Mouse (Mus musculus) cerebral cortex, adult 2 months (tissue): ENCODE data around the gene Slc39a13.

Experiments used
- whole genome bisulfite sequencing: fragments of 180-500 bp; shearing (Covaris S2); methylation state at CpG from one replicate; pipeline ENCODE4 v1.1.7; 2018; 5-methylcytosine and 5-hydroxymethylcytosine counted together

Gene Slc39a13

GRCm38 (mm10) chr2:91070076-91070800 lies at the start of gene Slc39a13:
Gene Slc39a13, minus strand, starts transcription at chr2:91070417.
- under 1% methylated on average over 69 of the region's 69 CpGs for WGBS

DNA sequence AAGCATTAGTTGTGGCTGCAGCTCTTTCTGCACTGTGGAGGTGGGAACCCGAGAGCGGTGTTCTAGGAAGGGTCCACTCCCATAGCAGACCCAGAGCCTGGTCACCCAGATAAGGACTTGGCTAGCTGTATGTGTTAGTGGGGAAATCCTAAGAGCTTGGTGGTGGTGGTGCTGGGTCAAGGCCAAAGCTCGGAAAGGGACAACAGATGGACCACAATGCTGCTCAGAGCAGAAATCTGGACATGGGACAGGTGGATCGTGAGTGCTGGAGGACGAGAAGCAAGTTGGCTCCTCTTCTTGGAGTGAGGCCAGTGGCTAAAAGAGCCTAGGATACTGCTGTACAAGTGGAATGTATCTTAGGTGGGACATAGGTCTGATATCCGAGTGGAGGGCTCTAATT lies 49.3 kb upstream of the Slc39a13 start:
- 59% methylated on average over 6 of the region's 6 CpGs for WGBS

DNA sequence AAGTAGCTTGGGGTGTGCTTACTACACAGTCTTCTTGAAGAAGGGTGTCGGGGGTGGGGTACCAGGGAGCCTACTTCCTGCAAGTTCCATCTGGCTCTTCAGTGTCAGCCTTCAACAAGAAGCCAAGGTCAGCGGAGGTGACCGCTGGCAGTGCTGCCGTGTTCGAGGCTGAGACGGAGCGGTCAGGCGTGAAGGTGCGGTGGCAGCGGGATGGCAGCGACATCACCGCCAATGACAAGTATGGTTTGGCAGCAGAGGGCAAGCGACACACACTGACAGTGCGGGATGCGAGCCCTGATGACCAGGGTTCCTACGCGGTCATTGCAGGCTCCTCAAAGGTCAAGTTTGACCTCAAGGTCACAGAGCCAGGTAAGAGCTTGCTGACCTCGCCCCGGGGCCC lies 48.8 kb upstream of the Slc39a13 start:
- 93% methylated on average over 19 of the region's 19 CpGs for WGBS

DNA sequence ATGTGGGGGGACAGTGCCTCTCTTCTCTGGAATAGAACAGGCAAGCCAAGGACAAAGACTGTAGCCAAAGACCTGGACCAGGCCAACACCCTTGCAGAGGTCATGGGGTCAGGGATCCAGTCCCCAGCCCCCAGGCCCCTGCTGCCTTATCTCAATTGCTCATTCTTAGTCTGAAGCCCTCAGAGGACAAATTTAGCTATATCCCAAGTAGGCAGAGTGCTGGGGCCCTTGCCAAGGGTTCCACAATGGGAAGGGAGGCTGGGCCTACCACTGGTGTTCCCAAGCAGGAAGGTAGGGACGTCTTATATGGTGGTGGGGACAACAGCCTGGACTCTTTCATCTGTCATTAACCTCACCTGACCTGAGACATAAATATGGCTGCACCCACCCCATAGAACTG lies 48.4 kb upstream of the Slc39a13 start:
- WGBS: 48% methylated on average over 1 of the region's 1 CpGs

- 84% methylated on average over 11 of the region's 11 CpGs for WGBS
These were observed 47.5 kb upstream of the Slc39a13 start, which contains the start of gene Mybpc3 for GRCm38 (mm10) chr2:91117585-91118275. Gene Mybpc3, plus strand, starts transcription at chr2:91118144.

DNA sequence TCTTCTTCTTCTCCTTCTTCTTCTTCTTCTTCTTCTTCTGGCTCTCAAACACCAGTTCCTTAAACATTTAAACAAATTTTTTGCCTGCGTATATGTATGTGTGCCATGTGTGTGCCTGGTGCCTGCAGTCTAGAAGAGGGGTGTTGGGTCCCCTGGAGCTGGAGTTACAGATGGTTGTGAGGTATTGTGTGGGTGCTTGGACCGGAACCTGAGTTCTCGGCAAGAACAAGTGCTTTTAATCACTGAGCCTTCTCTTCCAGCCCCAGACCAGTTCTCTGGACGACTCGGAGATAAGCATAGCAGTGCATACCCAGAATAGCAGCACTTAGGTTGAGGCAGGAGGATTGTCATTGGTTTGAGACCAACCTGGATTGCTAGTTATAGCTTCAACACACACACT lies 46.6 kb upstream of the Slc39a13 start:
- WGBS: 50% methylated on average over 5 of the region's 5 CpGs

DNA sequence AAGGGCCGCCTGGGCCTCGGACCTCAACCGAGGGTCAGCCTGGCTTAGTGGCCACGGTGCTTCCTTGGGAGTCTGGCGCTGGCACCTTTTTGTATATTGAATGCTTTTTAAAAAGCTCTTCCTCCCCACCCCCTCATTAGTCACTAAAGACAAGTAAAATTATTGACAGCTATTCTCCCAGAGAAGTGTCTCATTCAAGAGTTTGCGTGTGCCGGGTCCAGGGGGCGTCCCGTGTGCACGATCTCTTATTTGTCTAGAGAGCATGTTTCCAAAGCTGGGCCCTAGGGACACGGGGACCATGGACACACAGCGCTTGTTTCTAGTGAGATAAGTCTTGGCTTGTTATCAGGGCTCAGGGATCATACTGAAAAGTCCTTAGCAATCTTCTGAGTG lies 45.4 kb upstream of the Slc39a13 start:
- WGBS: 48% methylated on average over 12 of the region's 12 CpGs

DNA sequence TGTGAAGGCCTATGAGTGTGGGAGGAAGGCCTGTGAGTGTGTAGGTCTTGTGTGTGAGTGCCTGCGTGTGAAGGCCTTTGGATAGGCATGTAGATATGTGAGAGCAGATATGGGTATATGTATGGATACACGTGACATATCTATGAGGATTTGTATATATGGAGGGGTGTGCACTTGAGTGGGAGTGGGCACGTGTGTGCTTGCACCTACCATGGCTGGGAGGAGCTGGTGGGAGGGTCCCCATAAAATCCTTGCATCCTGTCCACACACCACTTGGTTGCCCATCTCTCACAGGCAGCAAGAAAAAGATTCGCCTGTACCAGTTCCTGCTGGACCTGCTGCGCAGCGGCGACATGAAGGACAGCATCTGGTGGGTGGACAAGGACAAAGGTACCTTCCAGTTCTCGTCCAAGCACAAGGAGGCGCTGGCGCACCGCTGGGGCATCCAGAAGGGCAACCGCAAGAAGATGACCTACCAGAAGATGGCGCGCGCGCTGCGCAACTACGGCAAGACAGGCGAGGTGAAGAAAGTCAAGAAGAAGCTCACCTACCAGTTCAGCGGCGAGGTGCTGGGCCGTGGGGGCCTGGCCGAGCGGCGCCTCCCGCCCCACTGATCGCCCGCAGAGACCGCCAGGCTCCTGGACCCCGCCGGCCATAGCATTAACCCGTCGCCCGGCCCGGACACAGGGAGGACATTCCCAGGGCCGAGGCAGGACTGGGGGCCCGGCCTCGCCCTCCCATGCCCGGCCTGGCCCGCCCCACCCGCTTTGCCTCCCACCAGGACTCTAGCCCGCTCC lies 44.8 kb upstream of the Slc39a13 start:
- whole genome bisulfite sequencing: 14% methylated on average over 41 of the region's 42 CpGs

DNA sequence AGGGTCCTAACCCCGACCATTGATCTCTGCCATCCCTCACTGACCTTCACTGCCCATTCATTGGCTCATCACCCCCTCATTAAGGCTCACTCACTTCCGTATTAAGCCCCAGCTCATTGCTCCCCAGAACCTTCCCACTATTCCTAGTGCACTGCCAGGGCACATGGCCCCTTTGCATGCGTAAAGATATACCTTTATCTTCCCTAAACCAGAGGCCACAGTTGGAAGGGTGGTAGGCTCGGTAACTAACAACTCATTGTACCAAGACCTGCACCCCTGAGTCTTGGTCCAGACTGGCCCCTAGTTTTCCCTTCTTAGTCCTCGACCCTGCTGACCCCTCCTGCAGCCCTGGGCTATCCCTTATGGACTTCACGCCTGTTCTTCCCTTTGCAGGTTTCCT lies 43.6 kb upstream of the Slc39a13 start:
- 79% methylated on average over 6 of the region's 6 CpGs for WGBS

GRCm38 (mm10) chr2:91113334-91113733 lies 43.1 kb upstream of the Slc39a13 start:
- WGBS: 78% methylated on average over 10 of the region's 10 CpGs

- WGBS: 79% methylated on average over 4 of the region's 4 CpGs
These were observed 42.3 kb upstream of the Slc39a13 start for GRCm38 (mm10) chr2:91112491-91112890.

DNA sequence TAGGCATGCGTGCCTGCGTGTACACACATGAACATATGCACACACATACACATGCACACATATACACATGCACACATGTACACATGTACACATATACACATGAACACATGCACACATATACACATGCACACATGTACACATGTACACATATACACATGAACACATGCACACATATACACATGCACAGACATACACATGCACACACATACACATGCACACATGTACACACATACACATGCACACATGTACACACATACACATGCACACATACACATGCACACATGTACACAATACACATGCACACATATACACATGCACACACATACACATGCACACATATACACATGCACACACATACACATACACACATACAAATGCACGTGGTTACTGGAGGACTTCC lies 41.6 kb upstream of the Slc39a13 start:
- 92% methylated on average over 3 of the region's 3 CpGs for WGBS

- WGBS: 79% methylated on average over 6 of the region's 6 CpGs
These were observed 40.2 kb upstream of the Slc39a13 start for GRCm38 (mm10) chr2:91110429-91110828.

DNA sequence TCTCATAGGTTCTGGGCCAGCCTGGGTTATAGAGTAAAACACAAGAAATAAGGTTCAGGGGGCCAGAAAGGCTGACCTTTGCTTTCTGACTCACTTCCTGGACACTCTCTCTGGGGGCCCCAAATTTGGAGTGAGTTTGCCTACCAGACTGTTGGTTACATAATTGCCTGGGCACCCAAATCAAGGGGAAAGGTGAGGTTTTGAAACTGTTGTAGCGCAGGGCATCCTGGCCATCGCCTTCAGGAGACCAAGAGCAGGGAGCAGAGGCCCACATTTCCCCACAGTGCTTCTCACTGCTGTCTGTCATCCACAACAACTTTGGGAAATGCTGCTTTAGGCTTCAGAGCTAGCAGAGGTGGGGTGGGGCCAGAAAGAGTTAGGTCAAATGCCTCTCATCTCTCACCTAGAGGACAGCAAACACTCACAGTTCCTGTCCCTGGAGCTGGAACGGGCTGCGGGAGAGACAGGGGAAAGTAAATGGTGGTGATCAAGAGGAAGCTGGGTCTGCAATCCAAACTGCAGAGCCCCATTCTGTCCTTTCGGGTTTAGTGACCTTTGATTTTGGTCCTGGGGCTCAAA lies 39.7 kb upstream of the Slc39a13 start:
- WGBS: 95% methylated on average over 5 of the region's 5 CpGs

DNA sequence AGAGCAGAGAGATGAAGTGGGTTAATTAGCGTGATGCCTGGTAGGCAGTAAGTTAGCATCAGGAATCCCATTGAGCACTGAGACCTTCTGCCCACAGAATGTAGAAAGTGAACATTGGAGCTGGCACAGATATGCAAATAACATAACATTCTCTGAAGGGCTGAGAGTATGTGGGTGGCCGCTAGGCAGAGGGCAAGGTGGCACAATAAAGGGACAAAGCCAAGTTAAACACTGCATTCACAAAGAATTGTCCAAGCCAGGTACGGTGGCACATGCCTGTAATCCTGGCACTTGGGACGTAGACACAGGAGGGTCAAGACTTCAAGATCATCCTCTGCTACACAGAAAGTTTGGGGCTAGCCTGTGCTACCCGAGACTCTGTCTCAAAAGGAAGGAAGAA lies 39.0 kb upstream of the Slc39a13 start:
- 90% methylated on average over 5 of the region's 5 CpGs for WGBS

GRCm38 (mm10) chr2:91108156-91108555 lies 37.9 kb upstream of the Slc39a13 start:
- WGBS: 86% methylated on average over 3 of the region's 3 CpGs

DNA sequence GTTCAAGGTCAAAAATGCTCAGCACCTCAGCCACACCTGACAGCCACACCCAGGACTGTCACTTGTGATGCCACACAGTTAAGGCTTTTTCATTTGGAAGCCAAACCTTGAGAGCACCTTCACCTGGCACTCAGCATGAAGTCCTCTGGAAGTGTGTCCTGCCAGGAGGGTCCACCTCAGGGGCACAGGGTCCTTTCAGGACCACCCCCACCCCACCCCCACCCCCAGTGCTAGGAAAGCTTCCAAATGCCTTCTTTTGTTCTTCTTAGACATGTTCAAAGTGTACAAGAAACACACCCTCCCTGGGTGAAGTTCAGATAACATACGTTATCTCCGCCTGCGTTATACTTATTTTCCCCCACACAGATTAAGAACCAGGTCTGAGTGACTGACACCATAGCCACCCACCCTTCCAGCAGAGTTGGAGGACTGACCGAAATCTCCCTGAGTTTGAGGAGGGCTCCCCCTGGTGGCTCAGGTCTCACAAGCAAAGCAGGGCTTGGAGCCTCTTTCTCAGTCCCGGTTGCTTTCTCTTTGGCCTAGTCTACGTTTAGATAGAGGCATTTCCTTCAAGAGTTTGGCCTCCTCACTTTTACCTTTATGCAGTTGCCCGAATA lies 31.0 kb upstream of the Slc39a13 start:
- WGBS: 1% methylated on average over 7 of the region's 7 CpGs

GRCm38 (mm10) chr2:91098156-91098555 lies 27.9 kb upstream of the Slc39a13 start:
- WGBS: 93% methylated on average over 2 of the region's 2 CpGs

GRCm38 (mm10) chr2:91097015-91097414 lies 26.8 kb upstream of the Slc39a13 start:
- 88% methylated on average over 10 of the region's 10 CpGs for WGBS

DNA sequence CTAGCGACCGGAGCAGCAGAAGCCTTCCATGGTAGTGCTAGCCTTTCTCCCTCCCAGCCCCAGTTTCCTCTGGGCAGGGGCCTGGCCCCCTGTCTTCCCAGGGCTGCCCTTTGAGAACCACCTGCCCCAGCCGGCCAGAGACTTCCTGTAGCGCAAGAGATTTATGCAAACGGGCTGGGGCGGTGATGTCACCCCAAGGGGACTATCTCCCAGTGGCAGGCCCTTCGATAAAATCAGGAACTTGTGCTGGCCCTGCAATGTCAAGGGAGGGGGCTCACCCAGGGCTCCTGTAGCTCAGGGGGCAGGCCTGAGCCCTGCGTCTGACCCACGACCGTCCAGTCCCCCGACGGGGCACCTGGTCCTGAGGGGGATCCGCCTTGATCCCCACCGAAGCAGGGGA lies 26.3 kb upstream of the Slc39a13 start:
- 81% methylated on average over 14 of the region's 14 CpGs for WGBS

GRCm38 (mm10) chr2:91090827-91091226 lies 20.6 kb upstream of the Slc39a13 start:
- 51% methylated on average over 6 of the region's 6 CpGs for WGBS

GRCm38 (mm10) chr2:91090208-91090607 lies 20.0 kb upstream of the Slc39a13 start:
- 45% methylated on average over 6 of the region's 6 CpGs for WGBS
